Mouse (Mus musculus) adrenal gland, adult 18-20 months (tissue): ENCODE results near the gene Defb38. TPM values are rescaled to one million over a fixed set of nuclear protein-coding genes. Genes with fewer than 3 reads are reported as not detected.

ENCODE experiments used
- DNase-seq, 2 experiments: peaks; one replicate each; pipeline ENCODE4 v3.0.0; 2021 to 2022; ENCODE audit warnings: low spot score in 2 of 2
- long read RNA-seq, 2 experiments: library from polyadenylated mRNA; stranded (forward); transcript quantifications; one replicate each; pipeline ENCODE4 v2.0.0; 2021
- total RNA-seq, 2 experiments: library from RNA; stranded (reverse); gene quantifications; 1 replicate in 1 of 2; 2 replicates in 1 of 2; pipeline ENCODE4 v1.2.3; 2021

The Defb38 gene
- total RNA-seq: not detected
- long read RNA-seq, experiment 1: 0 reads
- long read RNA-seq, experiment 2: 0 reads

DNA sequence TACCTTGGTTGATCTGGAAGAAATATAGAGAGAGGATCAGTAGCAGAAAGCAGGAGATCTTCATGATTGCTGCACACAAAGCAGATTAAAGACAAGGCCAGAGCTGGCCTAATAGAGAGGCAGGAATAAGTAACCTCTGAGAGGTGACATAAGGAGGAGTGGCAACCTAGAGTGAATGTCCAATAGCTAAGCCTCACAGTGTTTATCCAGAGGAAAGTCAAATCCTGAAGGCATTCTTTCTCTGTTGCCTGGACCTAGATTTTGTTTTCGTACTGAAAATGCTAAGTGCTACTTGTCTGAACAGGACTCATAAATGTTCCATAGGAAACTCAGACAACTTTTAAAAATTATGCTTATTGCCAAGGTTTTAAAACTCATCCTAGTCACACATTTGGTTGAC, at the start of gene Defb38:
Defb38 (minus strand) TSS at position 101 of the 400 bp plus-strand sequence.
- DNase-seq: no peak

DNA sequence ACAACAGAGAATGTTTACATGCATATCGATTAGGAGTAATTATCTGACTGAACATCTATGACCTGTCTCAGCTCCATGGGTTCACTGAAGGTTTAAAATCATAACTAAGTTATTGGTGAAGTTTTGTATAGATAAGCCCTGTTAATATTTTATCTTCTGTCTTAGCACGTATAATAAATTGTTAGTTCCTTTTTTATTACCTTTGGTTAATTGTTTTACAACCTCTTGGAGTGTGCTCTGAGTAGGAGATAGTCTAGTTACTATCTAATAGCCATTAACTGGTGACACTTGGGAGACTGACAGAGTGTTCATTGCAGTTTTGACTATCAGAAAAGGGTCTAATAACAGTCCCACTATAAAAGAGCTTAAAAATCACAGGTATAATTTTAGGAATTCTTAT, 39.6 kb upstream of the Defb38 start:
- DNase-seq: no peak

DNA sequence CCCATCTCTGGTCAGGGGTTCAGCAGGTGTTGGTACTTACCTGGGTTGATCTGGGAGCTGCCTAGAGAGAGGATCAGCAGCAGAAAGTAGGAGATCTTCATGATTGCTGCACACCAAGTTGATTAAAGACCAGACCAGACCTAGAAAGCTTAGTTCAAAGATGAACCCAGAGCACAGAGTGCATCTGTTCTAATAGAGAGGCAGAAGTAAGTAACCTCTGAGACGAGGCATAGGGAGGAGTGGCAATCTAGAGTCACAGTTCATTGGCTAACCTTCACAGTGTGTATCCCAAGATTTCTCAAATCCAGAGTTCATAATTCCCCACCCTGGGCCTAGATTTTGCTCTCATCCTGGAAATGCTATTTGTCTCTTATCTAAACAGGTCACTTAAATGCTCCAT, 38.3 kb upstream of the Defb38 start, which contains the start of gene Defb39:
Defb39 (minus strand) TSS at position 101 of the 400 bp plus-strand sequence.
- DNase-seq: no peak

DNA sequence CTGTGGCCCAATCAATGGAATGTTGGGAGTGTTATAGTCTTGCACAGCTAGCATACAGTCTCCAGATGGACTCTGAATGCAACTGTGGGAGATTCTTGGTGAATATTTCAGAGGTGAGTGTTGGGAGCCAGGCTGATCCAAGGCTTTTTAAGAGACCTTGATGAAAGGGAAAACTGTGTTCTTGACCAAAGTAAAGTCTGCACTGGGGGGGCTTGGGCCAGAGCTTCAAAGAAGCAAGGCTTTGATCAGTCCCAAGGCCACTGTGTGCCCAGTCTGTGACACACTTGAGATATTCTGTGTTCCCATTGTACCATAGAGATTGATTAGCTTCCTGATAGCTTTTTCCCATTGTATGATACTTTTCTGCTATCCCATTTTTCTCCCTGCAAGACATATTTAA, 36.5 kb upstream of the Defb38 start:
- DNase-seq: no peak

DNA sequence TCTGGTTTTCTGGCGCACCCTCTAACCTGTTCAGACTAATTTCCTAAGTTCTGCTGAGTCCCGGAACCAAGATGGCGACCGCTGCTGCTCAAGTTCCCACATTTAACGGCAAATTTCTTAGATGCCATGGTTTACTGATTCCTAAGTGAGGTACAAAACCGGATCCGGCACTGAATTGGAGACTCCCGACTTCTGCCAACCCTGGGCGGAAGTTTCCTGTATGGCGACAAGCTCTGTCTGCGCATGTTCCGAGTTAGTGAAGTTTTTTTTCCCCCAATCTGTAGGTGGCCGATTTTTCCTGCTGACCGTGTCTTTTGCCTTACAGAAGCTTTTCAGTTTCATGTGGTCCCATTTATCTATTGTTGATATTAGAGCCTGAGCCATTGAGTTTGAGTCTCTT, 18.9 kb upstream of the Defb38 start:
- no peak for DNase-seq

Other genes with a start within 250 kb of the Defb38 start
- not detected for gene Defb40, start 48.3 kb downstream of the Defb38 start, total RNA-seq
- not detected for gene Defb37, start 35.5 kb downstream of the Defb38 start, total RNA-seq
- 1 to 10 TPM in 1 of 2 experiments, not detected in 1; 2.4 TPM for gene Defb39, start 38.2 kb upstream of the Defb38 start, total RNA-seq
- not detected for gene Defb12, start 88.3 kb upstream of the Defb38 start, total RNA-seq
- not detected for gene Defb34, start 97.2 kb upstream of the Defb38 start, total RNA-seq
- not detected for gene Gm45826, start 114.2 kb upstream of the Defb38 start, total RNA-seq
- not detected for gene Defb14, start 167.8 kb upstream of the Defb38 start, total RNA-seq
- gene Defb4, start 172.1 kb upstream of the Defb38 start, total RNA-seq: not detected
- gene Defb6, start 198.9 kb upstream of the Defb38 start, total RNA-seq: not detected
- gene Defb46, start 213.3 kb upstream of the Defb38 start, total RNA-seq: not detected
- not detected for gene Defb5, start 221.0 kb upstream of the Defb38 start, total RNA-seq